Mouse (Mus musculus): ENCODE results near the gene Atp8b5. TPM values are rescaled to one million over a fixed set of nuclear protein-coding genes. Genes with fewer than 3 reads are reported as not detected.

The Atp8b5 gene
- total RNA-seq (2022): 1 to 10 TPM in 2 of 4 experiments, under 1 TPM in 2; 0.61 to 1.3 (median 0.99) TPM

- DNase-seq: peak; percentile 80
These were observed at the start of gene Atp8b5 for GRCm38 (mm10) chr4:43266623-43267322. Atp8b5 (plus strand) TSS chr4:43267159.

- no peak for DNase-seq
These were observed 49.0 kb upstream of the Atp8b5 start for GRCm38 (mm10) chr4:43217997-43218396.

GRCm38 (mm10) chr4:43231821-43232220, 35.1 kb upstream of the Atp8b5 start:
- DNase-seq: no peak

- no peak for DNase-seq
These were observed 34.0 kb upstream of the Atp8b5 start for GRCm38 (mm10) chr4:43232985-43233384.

GRCm38 (mm10) chr4:43233489-43233888, 33.5 kb upstream of the Atp8b5 start:
- no peak for DNase-seq

- DNase-seq: no peak
These were observed 30.1 kb upstream of the Atp8b5 start for GRCm38 (mm10) chr4:43236898-43237297.

GRCm38 (mm10) chr4:43240716-43241115, 26.2 kb upstream of the Atp8b5 start:
- DNase-seq: no peak

GRCm38 (mm10) chr4:43244022-43244421, 22.9 kb upstream of the Atp8b5 start:
- DNase-seq: no peak

GRCm38 (mm10) chr4:43245776-43246175, 21.2 kb upstream of the Atp8b5 start:
- DNase-seq: no peak

GRCm38 (mm10) chr4:43248026-43248425, 18.9 kb upstream of the Atp8b5 start:
- DNase-seq: no peak

- no peak for DNase-seq
These were observed 18.1 kb upstream of the Atp8b5 start for GRCm38 (mm10) chr4:43248909-43249308.

GRCm38 (mm10) chr4:43251269-43251668, 15.7 kb upstream of the Atp8b5 start:
- no peak for DNase-seq

- DNase-seq: no peak
These were observed 9.9 kb upstream of the Atp8b5 start for GRCm38 (mm10) chr4:43257040-43257439.

GRCm38 (mm10) chr4:43258556-43258955, 8.4 kb upstream of the Atp8b5 start:
- no peak for DNase-seq

GRCm38 (mm10) chr4:43259435-43259834, 7.5 kb upstream of the Atp8b5 start:
- DNase-seq: no peak

GRCm38 (mm10) chr4:43260096-43260495, 6.9 kb upstream of the Atp8b5 start:
- no peak for DNase-seq

GRCm38 (mm10) chr4:43262821-43263220, 4.1 kb upstream of the Atp8b5 start:
- no peak for DNase-seq

GRCm38 (mm10) chr4:43266146-43266545, 813 bp upstream of the Atp8b5 start:
- no peak for DNase-seq

GRCm38 (mm10) chr4:43267323-43267658, 332 bp downstream of the Atp8b5 start:
- no peak for DNase-seq

GRCm38 (mm10) chr4:43285476-43285875, 18.5 kb downstream of the Atp8b5 start:
- no peak for DNase-seq

- no peak for DNase-seq
These were observed 20.3 kb downstream of the Atp8b5 start for GRCm38 (mm10) chr4:43287305-43287704.

- no peak for DNase-seq
These were observed 27.0 kb downstream of the Atp8b5 start for GRCm38 (mm10) chr4:43294001-43294400.

- no peak for DNase-seq
These were observed 42.9 kb downstream of the Atp8b5 start for GRCm38 (mm10) chr4:43309696-43310338.

GRCm38 (mm10) chr4:43321536-43321935, 54.6 kb downstream of the Atp8b5 start:
- no peak for DNase-seq

Data from adrenal gland, adult 8-10 months (tissue).